Comparison of ENCODE assay signal across 9 mouse cellular contexts in genomic region chr1:167242191-167242681, GRCm38 (mm10). TPM values are rescaled to one million over a fixed set of nuclear protein-coding genes. Genes with fewer than 3 reads are reported as not detected.
A peak's percentile ranks its signal among the peaks of the same experiment; 100 is the strongest.
DNase-seq lines count a peak whose midpoint lies in the region; ATAC-seq lines count a peak whose summit lies in the region.
"Had no signal": no experiment of that assay in that cellular context is flagged by ENCODE, and none has a peak within 500 bp of the region (broad histone marks: within the 10 kb centered on the region; RNA-seq: fewer than 3 reads in every experiment).

No protein-coding gene starts in this region.

- no peak overlapping the region for H3K27ac ChIP-seq in forebrain, embryonic 11.5 days (ENCODE audit: low read depth, low read length)
- H3K27ac ChIP-seq: layer of hippocampus, adult 2 months had no signal

- H3K27me3 ChIP-seq in forebrain, embryonic 11.5 days (ENCODE audit: control insufficient read depth, insufficient read depth, low read length): no peaks in the 10 kb centered on the region

- H3K9me3 ChIP-seq in forebrain, embryonic 11.5 days (ENCODE audit: control insufficient read depth, low read length): no peaks in the 10 kb centered on the region

- peaks cover 27% of the 10 kb centered on the region for H3K4me1 ChIP-seq in forebrain, embryonic 11.5 days (replicated peaks; ENCODE audit: control insufficient read depth, insufficient read depth, low read length)

- WGBS in forebrain, embryonic 11.5 days: 39% methylated on average over 7 of the region's 7 CpGs

- H3K36me3 ChIP-seq in forebrain, embryonic 11.5 days (ENCODE audit: control insufficient read depth, insufficient read depth, low read length): no peaks in the 10 kb centered on the region

- peak; percentile 83 for ATAC-seq in CD4-positive, CD25-positive, alpha-beta regulatory T cell, adult 4 months
- peak; percentile 51 for ATAC-seq in forebrain, embryonic 11.5 days (replicated peaks; ENCODE audit: low FRiP score)

- no peak overlapping the region for H3K4me2 ChIP-seq in forebrain, embryonic 11.5 days (ENCODE audit: low read depth, low read length, severe bottlenecking)

- no peak overlapping the region for H3K4me3 ChIP-seq in forebrain, embryonic 11.5 days (ENCODE audit: low read depth, low read length)
- H3K4me3 ChIP-seq: layer of hippocampus, adult 2 months had no signal

- H3K9ac ChIP-seq in forebrain, embryonic 11.5 days (ENCODE audit: low read length): no peak overlapping the region; the same call in 1 of the 2 replicates

- peak; percentile 58 to 85 for DNase-seq in adrenal gland, adult (ENCODE audit: inconsistent age in 2 of 2, low spot score in 1 of 2)
- no peak for DNase-seq in adrenal gland, postnatal 4 days (ENCODE audit: low spot score in 2 of 2)
- DNase-seq in forebrain, embryonic 11.5 days (ENCODE audit: low spot score): no peak
- peak; percentile 16 to 70 for DNase-seq in monocyte, adult 2 months (ENCODE audit: low read depth in 1 of 2, low spot score in 2 of 2)
- no peak for DNase-seq in testis, postnatal 14 days (ENCODE audit: low spot score)
- no peak for DNase-seq in spleen, adult 12 weeks (ENCODE audit: low spot score)
- no peak for DNase-seq in gastrocnemius, postnatal 10 days

RNA-seq across cellular contexts. Expression of gene Uck2, which starts 42.9 kb away (rescaled TPM):
- total RNA-seq in adrenal gland, postnatal 4 days (2021): 10 to 100 TPM; 66.6 to 71.5 TPM
- polyA plus RNA-seq in CD4-positive, CD25-positive, alpha-beta regulatory T cell, adult 4 months (2017; shearing (Covaris generic)): 10 to 100 TPM; 24.0 to 35.0 TPM
- polyA plus RNA-seq in forebrain, embryonic 11.5 days (2014; fragmentation: Nextera tagmentation; extraction: Ambion mirVana): 125 and 140 TPM in 2 replicates
- 10 to 100 TPM; 25.1 to 32.1 TPM for total RNA-seq in gastrocnemius, postnatal 10 days (2021)

Comparison
In these comparisons a context has a peak if more than half of its experiments do, and no peak if none do; other contexts are left out.
1. DNase-seq: peak in adrenal gland, adult (2 of 2) and monocyte, adult 2 months (2 of 2); none in adrenal gland, postnatal 4 days (0 of 2), forebrain, embryonic 11.5 days (single experiment), testis, postnatal 14 days (single experiment), spleen, adult 12 weeks (single experiment) and gastrocnemius, postnatal 10 days (single experiment).